9 mouse cellular contexts compared by ENCODE assay signal in genomic region chr7:25409114-25409760, GRCm38 (mm10). TPM values are rescaled to one million over a fixed set of nuclear protein-coding genes. Genes with fewer than 3 reads are reported as not detected.
A peak's percentile ranks its signal among the peaks of the same experiment; 100 is the strongest.
DNase-seq lines count a peak whose midpoint lies in the region; ATAC-seq and TF ChIP-seq lines count a peak whose summit lies in the region.
"Had no signal": no experiment of that assay in that cellular context is flagged by ENCODE, and none has a peak within 500 bp of the region (broad histone marks: within the 10 kb centered on the region; RNA-seq: fewer than 3 reads in every experiment).

No protein-coding gene starts in this region.

- no peak for DNase-seq in heart, postnatal 0 days (ENCODE audit: low spot score)
- DNase-seq in 416B (ENCODE audit: low read depth) (peak; percentile 90), MN1 (ENCODE audit: low spot score) (peak; percentile 26)
- DNase-seq in liver, postnatal 0 days, result no peak
- no peak for DNase-seq in urinary bladder, postnatal 14 days (ENCODE audit: low spot score)
- no peak for DNase-seq in cerebellum, postnatal 36 days
- DNase-seq in ovary, postnatal 14 days (ENCODE audit: low spot score), result no peak

- no peak overlapping the region for H3K27ac ChIP-seq in heart, postnatal 0 days (ENCODE audit: low read depth)
- H3K27ac ChIP-seq in heart, embryonic 12.5 days (ENCODE audit: poor library complexity, severe bottlenecking), result no peak overlapping the region
- no peak overlapping the region for H3K27ac ChIP-seq in liver, postnatal 0 days (ENCODE audit: low read depth)
- H3K27ac ChIP-seq: hindbrain, embryonic 15.5 days had no signal

- ATAC-seq in heart, postnatal 0 days (ENCODE audit: insufficient read depth, low read depth), result no peak
- ATAC-seq in heart, embryonic 12.5 days (ENCODE audit: insufficient number of reproducible peaks, low FRiP score), result no peak
- ATAC-seq in liver, postnatal 0 days, result no peak

- H3K9me3 ChIP-seq in heart, postnatal 0 days (replicated peaks; ENCODE audit: control insufficient read depth, low read length), result no peaks in the 10 kb centered on the region
- no peaks in the 10 kb centered on the region for H3K9me3 ChIP-seq in heart, embryonic 12.5 days (replicated peaks)
- no peaks in the 10 kb centered on the region for H3K9me3 ChIP-seq in liver, postnatal 0 days (ENCODE audit: low read length)
- H3K9me3 ChIP-seq: hindbrain, embryonic 15.5 days had no signal

- H3K9ac ChIP-seq in heart, postnatal 0 days (replicated peaks; ENCODE audit: low read depth, low read length), result no peak overlapping the region
- no peak overlapping the region for H3K9ac ChIP-seq in heart, embryonic 12.5 days
- H3K9ac ChIP-seq in liver, postnatal 0 days (replicated peaks), result no peak overlapping the region
- H3K9ac ChIP-seq: hindbrain, embryonic 15.5 days had no signal

- peak; percentile 43 for TF ChIP-seq CTCF in heart, postnatal 0 days (IDR thresholded peaks at IDR 0.05; ENCODE audit: low read depth)
- peak; percentile 61 for TF ChIP-seq CTCF in liver, postnatal 0 days (IDR thresholded peaks at IDR 0.05; ENCODE audit: low read depth)

- TF ChIP-seq EP300 in heart, postnatal 0 days (IDR thresholded peaks at IDR 0.05; ENCODE audit: low read depth), result no peak
- TF ChIP-seq EP300 in liver, postnatal 0 days (IDR thresholded peaks at IDR 0.05; ENCODE audit: low read depth), result no peak

- H3K4me3 ChIP-seq in heart, postnatal 0 days (ENCODE audit: low read depth, low read length), result no peak overlapping the region
- no peak overlapping the region for H3K4me3 ChIP-seq in heart, embryonic 12.5 days
- no peak overlapping the region for H3K4me3 ChIP-seq in liver, postnatal 0 days (ENCODE audit: low read depth, low read length)
- H3K4me3 ChIP-seq: hindbrain, embryonic 15.5 days had no signal

- 45% methylated on average over 4 of the region's 4 CpGs for WGBS in heart, postnatal 0 days
- 42% methylated on average over 4 of the region's 4 CpGs for WGBS in heart, embryonic 12.5 days
- 53% methylated on average over 4 of the region's 4 CpGs for WGBS in liver, postnatal 0 days (ENCODE audit: insufficient replicate concordance)

- H3K36me3 ChIP-seq in heart, postnatal 0 days (replicated peaks; ENCODE audit: control insufficient read depth, insufficient read depth, low read length), result no peaks in the 10 kb centered on the region
- no peaks in the 10 kb centered on the region for H3K36me3 ChIP-seq in heart, embryonic 12.5 days
- H3K36me3 ChIP-seq in liver, postnatal 0 days (replicated peaks; ENCODE audit: insufficient read depth, low read length), result no peaks in the 10 kb centered on the region
- H3K36me3 ChIP-seq: hindbrain, embryonic 15.5 days had no signal

- H3K4me2 ChIP-seq in heart, postnatal 0 days (ENCODE audit: low read depth, low read length), result no peak overlapping the region
- H3K4me2 ChIP-seq in heart, embryonic 12.5 days, result no peak overlapping the region
- H3K4me2 ChIP-seq in liver, postnatal 0 days (ENCODE audit: low read depth, low read length), result no peak overlapping the region
- H3K4me2 ChIP-seq: hindbrain, embryonic 15.5 days had no signal

- H3K4me1 ChIP-seq in heart, postnatal 0 days (ENCODE audit: control insufficient read depth, insufficient read depth), result no peaks in the 10 kb centered on the region
- 0 out of 2 replicates have a peak, but pooled peaks cover 4% of the 10 kb centered on the region for H3K4me1 ChIP-seq in heart, embryonic 12.5 days (replicated peaks)
- H3K4me1 ChIP-seq in liver, postnatal 0 days (ENCODE audit: insufficient read depth), result no peaks in the 10 kb centered on the region
- H3K4me1 ChIP-seq: hindbrain, embryonic 15.5 days had no signal

- H3K27me3 ChIP-seq in heart, postnatal 0 days (ENCODE audit: control insufficient read depth, insufficient read depth, low read length), result no peaks in the 10 kb centered on the region
- H3K27me3 ChIP-seq in heart, embryonic 12.5 days (replicated peaks), result no peaks in the 10 kb centered on the region
- no peaks in the 10 kb centered on the region for H3K27me3 ChIP-seq in liver, postnatal 0 days (ENCODE audit: insufficient read depth, low read length)
- H3K27me3 ChIP-seq: hindbrain, embryonic 15.5 days had no signal

RNA-seq across cellular contexts. Expression of gene Cxcl17, which starts 3.4 kb away (rescaled TPM):
- total RNA-seq in heart, postnatal 0 days (2014; rRNA removed; ENCODE audit: low replicate concordance), result not detected in 2 replicates
- 0.42 and 1.1 TPM in 2 replicates for polyA plus RNA-seq in heart, postnatal 0 days (2015; fragmentation: Nextera tagmentation; extraction: Ambion mirVana)
- polyA plus RNA-seq in heart, embryonic 12.5 days (2016; fragmentation: Nextera tagmentation; extraction: Ambion mirVana), result not detected in 2 replicates
- not detected in 2 replicates for polyA plus RNA-seq in liver, postnatal 0 days (2015; fragmentation: Nextera tagmentation; extraction: Ambion mirVana)

RNA-seq across cellular contexts. Expression of gene Lipe, which starts 10.7 kb away (rescaled TPM):
- 23.5 and 31.1 TPM in 2 replicates for total RNA-seq in heart, postnatal 0 days (2014; rRNA removed; ENCODE audit: low replicate concordance)
- 19.3 and 21.5 TPM in 2 replicates for polyA plus RNA-seq in heart, postnatal 0 days (2015; fragmentation: Nextera tagmentation; extraction: Ambion mirVana)
- polyA plus RNA-seq in heart, embryonic 12.5 days (2016; fragmentation: Nextera tagmentation; extraction: Ambion mirVana), result 4.1 and 5.9 TPM in 2 replicates
- 5.2 and 5.5 TPM in 2 replicates for polyA plus RNA-seq in liver, postnatal 0 days (2015; fragmentation: Nextera tagmentation; extraction: Ambion mirVana)

RNA-seq across cellular contexts. Expression of gene Cnfn, which starts 39.7 kb away (rescaled TPM):
- not detected in 2 replicates for total RNA-seq in heart, postnatal 0 days (2014; rRNA removed; ENCODE audit: low replicate concordance)
- polyA plus RNA-seq in heart, postnatal 0 days (2015; fragmentation: Nextera tagmentation; extraction: Ambion mirVana), result not detected in 2 replicates
- not detected in 2 replicates for polyA plus RNA-seq in heart, embryonic 12.5 days (2016; fragmentation: Nextera tagmentation; extraction: Ambion mirVana)
- not detected in 2 replicates for polyA plus RNA-seq in liver, postnatal 0 days (2015; fragmentation: Nextera tagmentation; extraction: Ambion mirVana)
- polyA plus RNA-seq: hindbrain, embryonic 15.5 days had no signal

Comparison
In these comparisons a context has a peak if more than half of its experiments do, and no peak if none do; other contexts are left out.
1. DNase-seq: peak in 416B (single experiment) and MN1 (single experiment); none in heart, postnatal 0 days (single experiment), liver, postnatal 0 days (single experiment), urinary bladder, postnatal 14 days (single experiment), cerebellum, postnatal 36 days (0 of 2) and ovary, postnatal 14 days (single experiment).